Mouse (Mus musculus) bone marrow macrophage, adult 2 months (primary cell): ENCODE data around the gene Sp6.

Source experiments
- CTCF ChIP-seq: IDR thresholded peaks from 2 replicates; pipeline ENCODE4 v1.5.1; 2012; ENCODE audit warnings: low read depth, mild to moderate bottlenecking, low read length, moderate library complexity
- POLR2A ChIP-seq: IDR thresholded peaks from 2 replicates; pipeline ENCODE4 v1.6.1; 2012; ENCODE audit warnings: mild to moderate bottlenecking, low read depth, low read length, borderline replicate concordance

DNA sequence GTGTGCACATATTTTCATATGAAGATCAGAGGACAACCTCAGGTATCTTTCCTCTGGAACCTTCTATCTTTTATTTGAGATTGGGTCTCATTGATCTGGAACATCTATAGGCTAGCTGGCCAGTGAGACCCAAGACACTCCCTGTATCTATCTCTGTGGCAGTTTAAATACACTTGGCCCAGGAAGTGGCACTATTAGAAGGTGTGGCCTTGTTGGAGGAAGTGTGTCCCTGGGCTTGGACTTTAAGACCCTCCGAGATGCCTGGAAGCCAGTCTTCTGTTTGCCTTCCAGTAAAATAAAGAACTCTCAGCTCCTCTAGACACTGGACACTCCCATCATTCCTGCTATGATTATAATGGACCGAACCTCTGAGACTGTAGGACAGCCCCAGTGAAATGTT is 56.6 kb downstream of the Sp6 start:
- TF ChIP-seq CTCF (no peak), POLR2A (no peak)
